Mouse (Mus musculus) layer of hippocampus, adult 9-11 months (tissue): ENCODE data around the gene Atad2b.
A peak's percentile ranks its signal among the peaks of the same experiment; 100 is the strongest.
"Not testable (repeated sequence)": the region's sequence is repeated elsewhere in the genome, so short reads cannot be mapped to it uniquely, and the experiment has no call there.

Experiments
- DNase-seq: peaks from one replicate; pipeline ENCODE4 v3.0.0; 2022

Atad2b gene

DNA sequence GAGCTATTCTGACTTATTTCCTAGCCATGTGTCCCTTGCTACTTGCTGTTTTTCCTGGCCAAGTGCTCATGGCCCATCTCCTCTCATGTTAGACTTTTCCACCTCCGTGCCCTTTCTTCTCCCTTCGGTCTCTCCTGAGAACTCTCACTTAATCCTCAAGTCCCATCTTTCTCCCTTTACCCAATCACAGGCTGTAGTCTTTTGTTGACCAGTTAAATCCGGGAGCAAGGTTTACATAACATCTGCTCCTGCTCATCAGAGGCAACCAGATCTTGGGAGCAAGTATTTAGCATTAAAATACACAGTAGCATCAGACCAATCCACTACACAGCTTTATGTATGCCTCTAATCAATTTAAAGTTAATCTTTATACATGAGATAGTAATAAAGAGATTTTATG is 2.7 kb upstream of the Atad2b start:
- DNase-seq, result no peak

DNA sequence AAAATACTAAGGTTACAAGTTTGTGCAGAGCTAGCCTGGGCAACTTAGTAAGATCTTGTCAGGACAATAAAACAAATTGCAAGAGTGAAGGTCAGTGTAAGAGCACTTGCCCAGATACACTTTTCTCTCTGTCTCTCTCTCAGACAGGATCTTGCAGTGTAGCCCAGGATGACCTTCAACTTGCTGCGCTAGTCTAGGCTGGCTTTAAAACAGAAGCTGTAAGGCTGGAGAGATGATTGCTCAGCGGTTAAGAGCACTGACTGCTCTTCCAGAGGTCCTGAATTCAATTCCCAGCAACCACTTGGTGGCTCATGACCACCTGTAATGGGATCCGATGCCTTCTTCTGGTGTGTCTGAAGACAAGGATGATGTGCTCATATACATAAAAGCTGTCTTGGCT is 2.2 kb upstream of the Atad2b start:
- DNase-seq, result no peak

DNA sequence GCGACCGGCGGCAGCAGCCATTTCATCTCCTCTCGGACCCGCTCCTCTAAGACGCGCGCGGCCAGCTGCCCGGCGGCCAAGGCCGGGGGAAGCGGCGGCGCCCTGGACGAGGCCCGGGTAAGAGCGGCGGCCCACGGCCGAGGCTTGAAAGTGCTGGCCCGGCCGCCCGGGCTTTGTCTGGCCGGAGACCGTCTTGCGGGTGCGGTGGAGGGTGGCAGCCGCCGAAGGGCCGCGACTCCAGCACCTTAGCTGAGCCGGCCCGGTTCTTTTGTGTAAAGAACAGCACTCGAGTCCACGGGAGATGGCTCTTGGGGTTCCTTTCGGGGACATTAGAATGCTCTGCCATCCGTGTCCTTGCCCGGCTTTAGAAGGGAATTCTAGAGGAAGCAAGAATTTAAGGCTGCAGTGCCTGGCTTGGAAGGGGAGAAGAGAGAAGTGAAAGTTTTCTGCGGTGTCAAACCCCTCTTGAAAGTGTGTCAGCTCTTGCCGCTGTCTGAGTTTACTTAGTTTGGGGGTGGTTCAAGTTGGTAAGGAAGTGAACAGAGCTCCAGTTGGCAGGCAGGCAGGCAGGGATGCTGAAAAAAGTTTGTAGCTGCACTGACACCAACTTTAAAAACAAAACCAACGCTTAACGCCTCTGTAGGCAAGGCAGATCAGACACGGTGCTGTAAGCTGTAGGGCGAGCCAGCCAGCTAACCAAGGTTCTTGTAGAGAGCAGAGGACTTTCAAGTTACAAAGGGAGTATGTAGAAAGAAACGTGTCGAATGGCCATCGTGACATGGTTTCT is 845 bp downstream of the Atad2b start:
- DNase-seq, result peak; percentile 59

DNA sequence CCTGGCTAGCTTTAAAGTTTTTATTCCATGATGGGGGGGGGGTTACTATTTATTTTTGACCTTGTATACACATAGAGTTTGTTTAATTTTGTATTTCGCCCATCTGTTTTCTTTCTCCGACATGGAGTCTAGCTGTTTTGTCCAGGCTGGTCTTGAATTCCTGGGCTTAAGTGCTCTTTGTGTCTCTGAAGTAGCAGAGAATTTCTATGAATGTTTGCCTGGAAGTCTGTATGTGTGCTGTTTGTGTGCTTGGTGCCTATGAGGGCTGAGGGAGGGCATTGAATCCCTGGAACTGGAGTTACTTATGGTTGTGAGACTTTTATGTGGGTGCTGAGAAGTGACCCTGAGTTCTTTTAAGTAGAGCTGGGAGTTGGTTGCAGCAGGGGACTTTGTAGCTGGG is 11.0 kb downstream of the Atad2b start:
- no peak for DNase-seq

DNA sequence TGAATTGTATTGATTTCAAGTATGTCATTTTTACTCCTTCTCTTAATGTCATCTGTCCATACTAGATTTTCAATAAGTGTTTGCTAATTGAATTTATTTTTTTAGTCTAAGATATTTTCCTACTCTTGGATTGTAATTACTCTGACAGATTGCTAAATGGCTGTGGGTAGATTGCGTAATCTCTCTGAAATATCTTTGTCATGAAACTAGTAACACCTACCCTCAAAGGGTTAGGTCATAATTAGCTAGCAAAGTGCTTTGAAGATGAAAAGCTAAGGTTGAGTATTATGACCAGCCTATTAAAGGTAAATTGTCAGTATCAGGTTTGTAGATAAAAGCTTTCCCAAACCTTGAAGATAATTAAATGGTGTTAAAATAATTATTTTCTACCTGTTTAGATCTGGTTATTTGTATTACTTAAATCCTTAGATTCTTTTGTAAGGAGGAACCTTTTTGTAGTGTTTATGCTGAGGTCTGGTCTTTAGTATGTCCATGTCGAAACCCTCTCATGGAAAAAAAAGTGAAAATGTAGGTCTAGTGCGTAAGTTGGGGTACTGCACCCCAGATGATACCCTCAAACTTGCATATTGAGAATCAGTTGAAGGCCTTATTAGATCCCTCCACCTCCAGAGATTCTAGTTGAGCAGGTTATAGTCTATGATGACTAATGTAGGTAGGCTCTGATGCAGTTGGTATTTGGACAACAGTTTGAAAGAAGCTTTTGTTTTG is 13.8 kb downstream of the Atad2b start:
- no peak for DNase-seq

DNA sequence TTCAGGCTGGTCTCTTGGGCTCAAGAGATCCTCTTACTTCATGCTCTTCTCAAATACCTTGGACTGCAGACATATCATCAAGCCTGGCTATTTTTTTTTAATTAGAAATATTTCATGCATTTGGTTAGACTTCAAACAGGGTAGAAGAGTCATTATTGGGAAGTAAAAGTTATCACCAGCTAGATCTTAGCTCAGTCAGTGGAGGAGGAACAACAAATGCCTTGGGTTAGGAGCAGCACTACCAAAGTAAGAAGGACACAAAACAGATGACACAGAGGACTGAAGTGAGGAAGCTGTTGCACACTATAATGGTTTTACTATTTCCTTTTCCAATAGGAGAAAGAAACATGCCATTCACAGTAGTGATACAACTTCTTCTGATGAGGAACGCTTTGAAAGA is 35.1 kb downstream of the Atad2b start:
- no peak for DNase-seq

DNA sequence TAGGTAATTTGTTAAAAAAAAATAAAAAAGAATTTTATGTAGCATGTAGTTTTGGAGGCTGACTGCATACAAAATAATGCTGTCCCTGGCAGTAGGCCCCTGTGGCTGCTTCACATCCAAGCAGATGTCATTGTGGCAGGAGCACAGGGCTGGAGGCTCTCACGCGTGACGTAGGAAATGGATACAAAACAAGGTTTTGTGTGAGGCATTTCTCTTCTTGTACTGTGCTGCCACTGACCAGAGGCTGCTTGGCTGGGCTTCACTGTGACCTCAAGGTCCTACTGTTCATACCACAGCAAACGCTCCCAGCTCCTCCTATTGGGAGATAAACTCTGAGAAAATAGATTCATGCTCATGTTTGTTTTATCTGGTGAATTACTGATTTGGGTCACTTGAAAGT is 36.0 kb downstream of the Atad2b start:
- DNase-seq, result peak; percentile 71

DNA sequence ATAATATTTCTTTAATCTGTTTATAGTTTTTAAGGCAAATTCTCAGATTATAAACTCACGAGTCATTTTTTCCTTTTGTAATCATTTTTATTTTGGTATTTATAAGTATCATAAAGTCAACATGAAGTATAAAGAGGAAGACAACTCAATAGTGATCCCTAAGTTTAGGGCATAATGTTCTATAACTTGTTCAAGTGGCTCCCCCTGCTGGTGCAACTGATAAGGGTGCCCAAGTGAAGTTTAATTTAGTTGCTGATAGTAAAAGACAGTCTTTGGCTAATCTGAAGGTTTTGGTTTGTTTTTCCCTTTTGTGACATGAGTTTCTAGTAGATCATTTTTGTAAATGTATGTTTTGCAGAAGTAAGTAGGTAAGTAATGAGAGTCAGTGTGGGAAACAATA is 55.8 kb downstream of the Atad2b start:
- DNase-seq, result peak; percentile 44

DNA sequence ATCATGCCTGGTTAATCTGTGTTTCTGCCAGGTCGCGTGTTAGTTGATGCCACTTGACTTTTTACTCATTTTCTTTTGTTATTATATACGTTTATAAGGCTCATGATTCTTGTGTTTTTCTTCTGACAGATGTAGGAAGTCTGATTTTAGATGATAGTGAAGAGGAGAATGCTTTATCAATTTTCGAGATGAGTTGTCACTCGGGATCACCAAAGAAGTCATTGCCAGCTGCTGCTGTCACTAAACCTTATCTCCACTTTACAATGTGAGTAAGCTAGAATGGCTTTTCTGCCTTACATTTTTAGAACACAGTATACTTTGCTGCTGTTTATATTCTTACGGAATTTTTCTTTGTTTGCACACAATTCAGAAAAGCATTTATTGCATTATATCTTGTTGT is 61.2 kb downstream of the Atad2b start:
- DNase-seq, result no peak

DNA sequence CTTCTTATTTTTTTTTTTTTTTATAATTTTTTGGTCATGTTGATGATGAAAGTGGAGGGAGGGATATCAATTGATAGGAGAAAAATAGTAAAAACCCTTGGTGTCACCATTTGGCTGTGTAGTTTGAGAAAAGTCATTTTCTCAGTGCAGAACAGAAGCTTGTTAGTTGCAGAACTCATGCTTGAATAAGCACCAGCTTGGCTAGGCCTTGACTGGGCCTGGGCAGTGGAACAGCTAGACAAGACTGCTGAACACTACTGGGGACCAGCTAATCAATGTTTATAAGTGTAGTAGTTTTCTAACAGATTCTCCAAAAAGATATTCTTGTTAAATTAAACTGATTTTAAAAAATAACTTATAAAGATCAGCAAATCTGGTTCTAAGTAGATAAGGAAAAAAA is 79.8 kb downstream of the Atad2b start:
- DNase-seq, result no peak

DNA sequence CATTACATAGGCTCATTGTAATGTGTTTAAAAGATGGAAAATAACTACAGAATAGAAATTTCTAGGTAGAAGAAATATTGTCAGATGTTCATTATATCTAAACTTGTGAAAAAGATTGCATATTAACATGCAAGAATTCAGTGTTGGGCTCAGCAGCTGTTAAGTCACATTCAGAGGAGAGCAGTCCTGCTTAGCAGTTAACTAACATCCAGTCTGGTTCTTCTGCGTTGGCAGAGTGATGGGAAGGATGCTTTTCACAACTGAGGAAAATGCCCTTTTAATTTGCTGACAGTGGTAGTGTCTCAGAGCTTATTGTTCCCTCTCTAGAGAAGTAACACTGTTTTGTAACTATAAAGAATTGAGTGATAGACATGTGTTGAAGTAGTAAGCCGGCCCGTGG is 88.2 kb downstream of the Atad2b start:
- DNase-seq, result peak; percentile 21

DNA sequence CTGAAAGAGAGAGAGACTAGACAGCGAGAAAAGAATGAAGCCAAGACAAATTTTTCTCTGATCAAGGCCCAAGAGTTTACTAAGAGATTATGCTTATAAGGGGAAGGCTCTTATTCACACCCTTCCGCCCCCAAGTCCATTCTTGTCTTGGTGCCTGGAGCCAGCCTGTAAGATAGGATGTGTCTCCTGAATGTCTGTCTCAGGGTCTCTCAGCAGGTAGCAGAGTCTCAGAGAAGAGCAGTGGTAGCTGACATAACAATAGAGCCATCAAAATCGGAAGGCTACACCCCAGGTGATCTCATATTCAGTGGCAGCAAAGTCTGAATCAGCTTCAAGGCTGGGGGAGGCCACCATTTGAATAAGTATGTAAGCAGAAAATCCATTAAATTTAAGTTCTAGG is 88.6 kb downstream of the Atad2b start:
- DNase-seq, result not testable (repeated sequence)

DNA sequence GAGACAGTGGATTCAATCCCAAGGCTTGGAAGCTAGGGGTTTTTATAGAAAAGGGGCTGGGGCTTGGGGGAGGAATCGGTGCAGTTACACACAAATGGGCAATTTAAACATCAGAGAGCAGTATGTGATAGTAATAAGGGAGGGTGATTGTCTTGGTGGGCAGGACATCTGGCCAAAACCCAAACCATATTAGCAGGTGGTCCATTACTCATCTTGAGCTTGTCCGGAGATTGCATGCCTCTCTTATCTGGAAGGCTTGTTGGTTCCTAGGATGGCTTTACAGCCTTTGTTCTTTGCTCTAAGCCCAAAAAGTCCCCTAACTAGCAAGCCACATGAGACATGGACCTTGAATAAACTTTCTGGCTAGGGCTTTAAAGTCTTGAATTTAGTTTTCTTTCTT is 91.5 kb downstream of the Atad2b start:
- not testable (repeated sequence) for DNase-seq

DNA sequence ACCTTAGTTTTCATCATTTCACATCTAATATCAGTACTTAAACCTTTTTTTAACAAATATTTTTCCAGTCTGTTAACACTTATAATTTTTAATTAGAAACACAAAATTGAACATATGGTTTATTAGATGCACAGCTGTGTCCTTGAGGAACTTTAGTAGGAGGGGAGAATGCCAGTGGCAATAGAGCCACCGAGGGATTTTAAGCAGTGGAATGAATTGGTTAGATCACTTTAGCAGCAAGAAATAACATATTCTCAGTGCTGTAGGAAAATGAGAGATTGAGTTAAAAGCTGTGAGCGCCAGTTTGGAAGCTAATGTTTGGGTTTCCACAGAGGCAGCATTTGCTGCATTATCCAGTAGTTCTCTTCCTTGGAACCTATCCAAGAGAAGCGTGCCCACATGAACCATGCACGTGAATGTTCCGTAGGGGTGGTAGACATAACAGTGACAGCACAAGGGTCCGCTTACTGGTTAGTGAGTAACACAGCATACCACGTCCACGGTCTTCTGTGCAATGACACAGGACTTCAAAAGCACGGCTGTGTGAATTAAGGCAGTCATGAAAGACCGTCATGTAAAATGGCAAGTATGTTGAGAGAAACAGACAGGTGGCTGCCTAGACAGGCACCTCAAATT is 108.2 kb downstream of the Atad2b start:
- peak; percentile 16 for DNase-seq

DNA sequence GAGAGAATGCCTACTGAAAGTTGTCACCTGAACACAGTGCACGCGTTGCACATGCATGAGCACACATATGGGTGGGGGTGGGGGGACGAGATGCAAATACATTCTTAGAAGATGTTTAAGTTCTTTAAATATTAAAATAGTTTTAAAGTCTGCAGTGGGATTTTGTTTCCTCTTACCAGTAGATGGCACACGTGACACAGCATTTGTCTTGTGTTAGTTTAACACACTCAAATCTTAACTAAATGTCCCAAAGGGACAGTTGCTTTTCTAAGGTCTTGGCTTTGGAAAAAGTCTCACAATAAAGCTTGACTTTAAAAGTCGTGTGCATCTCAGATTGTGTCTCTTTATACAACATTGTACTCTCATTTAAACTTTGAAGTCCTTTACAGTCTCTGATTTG is 111.9 kb downstream of the Atad2b start:
- DNase-seq, result no peak

DNA sequence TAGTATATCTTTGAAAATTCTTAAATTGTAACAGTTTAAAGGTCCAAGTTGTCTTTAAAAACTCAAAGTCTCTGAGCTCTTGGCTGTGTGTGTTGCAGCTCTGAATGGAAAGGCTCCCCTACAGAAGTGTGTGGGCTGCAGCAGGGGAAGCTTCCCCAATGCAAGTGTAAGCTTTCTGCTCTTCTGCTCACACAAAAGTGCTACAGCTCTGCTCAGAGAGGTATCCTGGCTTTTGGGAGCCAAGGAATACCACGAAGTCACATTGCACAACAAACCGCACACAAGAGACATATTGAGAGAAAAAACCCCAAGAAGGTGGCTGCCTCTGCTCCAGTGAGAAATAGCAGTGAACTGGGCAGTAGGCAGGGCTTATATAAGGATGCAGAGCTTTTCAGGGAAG is 120.9 kb downstream of the Atad2b start:
- DNase-seq, result no peak

DNA sequence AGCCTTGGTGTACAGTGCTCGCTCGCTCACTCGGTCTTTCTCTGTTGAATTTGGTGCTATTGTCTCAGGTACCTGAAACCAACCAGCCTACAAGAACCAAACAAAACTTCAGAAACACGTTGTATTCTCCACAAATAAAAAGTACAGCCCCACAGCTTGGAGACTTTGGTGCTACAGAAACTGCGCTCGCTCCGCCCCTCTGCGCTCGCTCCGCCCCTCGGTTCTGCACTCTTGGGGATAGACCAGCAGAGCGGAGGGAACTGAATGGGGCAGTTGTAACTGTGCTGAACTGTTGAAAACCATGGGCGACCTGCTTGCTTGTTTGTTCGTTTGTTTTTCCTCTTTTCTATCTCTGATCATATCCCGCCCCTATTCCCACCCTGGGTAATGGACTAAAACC is 127.0 kb downstream of the Atad2b start:
- DNase-seq, result no peak

DNA sequence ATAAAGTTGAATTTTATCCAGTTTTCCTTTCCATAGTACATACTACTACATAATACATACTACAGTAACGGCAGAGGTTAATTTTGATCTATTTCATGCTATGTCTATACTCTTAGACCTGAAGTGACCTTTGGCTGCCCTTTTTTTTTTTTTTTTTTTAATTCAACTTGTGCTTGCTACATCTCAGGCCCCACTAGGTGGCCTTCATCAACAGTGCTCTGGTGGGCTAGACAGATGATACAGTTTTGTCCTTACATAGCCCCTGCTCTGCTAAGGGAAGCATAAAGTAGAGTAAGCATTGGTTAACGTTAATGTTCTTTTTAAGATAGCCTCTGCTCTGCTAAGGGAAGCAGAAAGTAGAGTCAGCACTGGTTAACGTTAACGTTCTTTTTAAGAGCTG is 131.0 kb downstream of the Atad2b start:
- no peak for DNase-seq

DNA sequence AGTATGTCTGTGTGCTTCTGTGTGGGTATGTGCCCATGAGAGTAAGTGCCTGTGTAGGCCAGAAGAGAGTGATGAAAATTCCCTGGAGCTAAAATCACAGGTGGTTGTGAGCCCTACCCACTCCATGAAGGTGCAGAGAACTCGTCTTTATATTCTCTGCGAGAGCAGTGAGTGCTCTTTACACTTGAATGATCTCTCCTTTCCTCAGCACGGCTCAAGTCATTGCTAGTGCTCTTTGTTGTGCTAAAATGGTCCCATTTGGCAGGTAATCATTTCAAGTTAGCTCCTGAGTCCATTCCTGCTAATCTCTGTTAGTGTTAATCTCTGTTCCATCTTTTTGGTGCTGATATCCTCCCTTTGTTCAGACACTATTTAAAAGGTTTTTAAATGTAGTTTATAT is 150.4 kb downstream of the Atad2b start:
- DNase-seq, result no peak

DNA sequence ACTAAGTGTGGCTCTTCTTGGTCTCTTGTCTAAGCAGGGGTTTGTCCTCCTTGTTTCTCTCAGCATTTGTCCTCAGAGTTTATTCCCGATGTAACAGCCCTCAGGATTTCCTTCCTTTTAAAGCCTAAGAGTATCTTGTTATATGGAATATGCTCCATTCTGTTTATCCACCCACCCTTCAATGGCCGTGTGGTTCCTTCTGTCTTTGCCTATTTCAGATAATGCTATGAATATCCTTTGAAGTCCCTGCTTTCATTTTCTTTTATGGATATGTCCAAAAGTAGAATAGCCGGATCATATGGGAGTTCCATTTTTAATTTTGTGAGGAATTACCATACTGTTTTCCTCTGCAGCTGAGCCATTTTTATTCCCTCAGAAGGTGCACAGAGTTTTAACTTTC is 153.0 kb downstream of the Atad2b start:
- DNase-seq, result no peak

DNA sequence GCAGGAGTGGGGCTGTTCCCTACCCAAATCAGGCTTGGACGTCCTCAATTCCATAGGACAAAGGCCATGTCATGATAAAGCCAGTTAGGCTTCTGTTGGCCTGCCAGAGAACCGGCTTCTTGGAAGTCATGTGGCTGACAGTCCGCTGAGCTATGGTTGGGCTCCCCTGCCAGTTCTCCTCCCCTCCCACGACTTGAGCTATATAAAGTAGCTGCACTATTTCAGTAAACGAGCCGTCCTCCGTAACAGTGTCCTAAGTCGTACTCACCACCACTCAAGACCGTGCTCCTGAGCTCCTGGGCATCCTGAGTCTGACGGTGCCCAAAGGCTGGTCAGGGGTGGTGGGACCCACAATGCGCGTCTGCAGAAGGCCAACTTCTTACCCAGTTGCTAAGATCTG is 156.0 kb downstream of the Atad2b start:
- DNase-seq, result no peak

DNA sequence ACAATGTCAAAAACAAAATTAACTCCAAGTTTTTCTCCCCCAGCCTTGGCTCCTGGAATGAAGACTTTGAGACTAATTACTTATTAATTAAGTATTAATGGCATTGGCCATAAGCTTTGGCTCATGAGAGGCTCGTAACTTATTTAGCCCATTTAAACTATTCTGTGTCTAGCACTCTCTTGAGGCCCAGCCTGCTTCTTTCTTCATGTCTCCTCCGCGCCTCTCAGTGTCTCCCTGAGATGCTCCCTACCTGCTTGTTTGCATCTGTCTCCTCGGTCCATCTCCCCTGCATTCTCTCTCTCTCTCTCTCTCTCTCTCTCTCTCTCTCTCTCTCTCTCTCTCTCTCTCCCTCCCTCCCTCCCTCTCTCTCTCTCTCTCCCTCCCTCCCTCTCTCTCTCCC is 164.3 kb downstream of the Atad2b start:
- DNase-seq, result no peak

DNA sequence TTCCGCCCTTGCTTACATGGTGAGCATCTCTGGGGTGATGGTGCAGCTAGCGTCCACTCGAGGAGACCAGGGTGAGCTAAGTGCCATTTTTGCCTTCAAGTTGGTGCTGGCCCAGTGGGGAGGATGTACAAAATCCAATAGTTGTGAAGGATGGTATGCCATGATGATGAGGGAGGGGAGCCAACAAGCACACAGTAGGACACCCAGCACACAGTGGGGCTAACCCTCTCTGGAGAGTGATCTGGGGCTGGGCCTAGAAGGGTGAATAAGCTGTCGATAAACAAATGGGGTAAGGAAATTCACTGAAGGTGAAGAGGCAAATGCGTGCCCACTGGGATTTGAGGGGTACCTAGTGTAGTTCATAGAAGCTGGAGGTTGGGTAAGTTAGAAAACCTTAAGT is 167.6 kb downstream of the Atad2b start:
- DNase-seq, result no peak
